Mouse (Mus musculus): ENCODE data around the gene Atp4b. TPM values are rescaled to one million over a fixed set of nuclear protein-coding genes. Genes with fewer than 3 reads are reported as not detected.

The Atp4b gene
- total and polyA plus RNA-seq, 2 experiments from 2014 or later = 0.14 TPM; not detected in 1

DNA sequence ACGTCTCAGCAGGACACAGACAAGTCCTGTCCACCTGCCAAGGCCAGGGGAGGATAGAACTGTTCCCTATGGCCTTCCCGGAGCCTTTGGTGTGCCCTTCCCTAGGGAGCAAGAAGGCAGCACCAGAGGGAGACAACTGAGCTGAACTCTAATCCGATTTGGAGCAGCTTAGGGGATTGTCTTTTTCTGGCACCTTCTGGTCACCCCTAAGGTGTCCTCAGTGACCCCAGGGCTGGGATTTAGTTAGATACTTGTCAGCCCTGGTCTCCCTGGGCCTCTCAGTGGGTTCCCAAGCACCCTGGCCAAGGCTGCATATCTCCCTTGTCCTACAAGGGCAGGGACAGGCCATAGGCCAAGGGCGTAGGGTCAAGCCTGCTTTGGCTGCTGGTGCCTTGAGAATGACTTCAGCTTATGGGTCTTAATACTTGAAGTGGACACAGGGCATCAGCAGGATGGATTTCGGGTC, 8.1 kb upstream of the Atp4b start, which contains the start of gene Grk1:
Grk1 (plus strand) TSS at position 416 of the 466 bp plus-strand sequence.
- Histone ChIP-seq H3K36me3 (replicated peaks; ENCODE audit: control insufficient read depth, insufficient read depth, low read length) (no peaks in the 10 kb centered on the region), H3K4me2 (ENCODE audit: low read depth, low read length) (no peak within 1 kb of the TSS), H3K9ac (replicated peaks; ENCODE audit: low read depth, low read length) (no peak within 1 kb of the TSS), H3K27ac (ENCODE audit: low read depth) (no peak within 1 kb of the TSS), H3K4me1 (ENCODE audit: control insufficient read depth, insufficient read depth) (no peaks in the 10 kb centered on the region), H3K27me3 (ENCODE audit: control insufficient read depth, insufficient read depth, low read length) (no peaks in the 10 kb centered on the region), H3K9me3 (replicated peaks; ENCODE audit: control insufficient read depth, low read length) (no peaks in the 10 kb centered on the region), H3K4me3 (ENCODE audit: low read depth, low read length) (no peak within 1 kb of the TSS)
- TF ChIP-seq EP300 (IDR thresholded peaks at IDR 0.05; ENCODE audit: low read depth) = no peak
- no peak for TF ChIP-seq CTCF (IDR thresholded peaks at IDR 0.05; ENCODE audit: low read depth)
- DNase-seq (ENCODE audit: low spot score) (no peak), ATAC-seq (ENCODE audit: insufficient read depth, low read depth) (no peak)
- WGBS = 80% methylated on average over 5 of the region's 5 CpGs

GRCm38 (mm10) chr8:13403517-13403916, 6.9 kb upstream of the Atp4b start:
- Histone ChIP-seq H3K27me3 (ENCODE audit: control insufficient read depth, insufficient read depth, low read length) (no peaks in the 10 kb centered on the region), H3K9me3 (replicated peaks; ENCODE audit: control insufficient read depth, low read length) (no peaks in the 10 kb centered on the region), H3K9ac (replicated peaks; ENCODE audit: low read depth, low read length) (no peak overlapping the region), H3K4me1 (ENCODE audit: control insufficient read depth, insufficient read depth) (no peaks in the 10 kb centered on the region), H3K27ac (ENCODE audit: low read depth) (no peak overlapping the region), H3K36me3 (replicated peaks; ENCODE audit: control insufficient read depth, insufficient read depth, low read length) (no peaks in the 10 kb centered on the region), H3K4me3 (ENCODE audit: low read depth, low read length) (no peak overlapping the region), H3K4me2 (ENCODE audit: low read depth, low read length) (no peak overlapping the region)
- WGBS = 69% methylated on average over 6 of the region's 6 CpGs
- TF ChIP-seq CTCF (IDR thresholded peaks at IDR 0.05; ENCODE audit: low read depth) (no peak), EP300 (IDR thresholded peaks at IDR 0.05; ENCODE audit: low read depth) (no peak)
- DNase-seq (ENCODE audit: low spot score) (no peak), ATAC-seq (ENCODE audit: insufficient read depth, low read depth) (no peak)

DNA sequence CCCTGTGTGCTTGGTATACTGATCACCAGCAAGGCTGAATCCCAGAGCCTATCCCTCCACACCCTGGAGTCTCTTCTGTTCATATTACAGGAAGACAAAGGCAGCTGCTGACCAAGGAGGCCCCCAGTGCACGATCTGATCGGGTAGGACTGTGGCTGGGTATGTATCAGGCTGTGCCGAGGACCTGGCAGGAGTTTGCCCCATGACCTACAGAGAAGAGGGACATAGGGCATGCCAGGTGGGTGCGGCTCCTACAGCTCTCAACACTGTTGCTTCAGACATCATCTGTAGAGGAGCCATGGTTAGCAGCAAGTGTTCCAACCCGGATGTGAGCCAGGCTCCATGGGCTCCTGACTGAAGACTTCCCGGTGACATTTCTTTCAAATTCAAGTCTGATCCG, 2.8 kb downstream of the Atp4b start:
- 82% methylated on average over 7 of the region's 7 CpGs for WGBS
- DNase-seq (ENCODE audit: low spot score) = no peak

DNA sequence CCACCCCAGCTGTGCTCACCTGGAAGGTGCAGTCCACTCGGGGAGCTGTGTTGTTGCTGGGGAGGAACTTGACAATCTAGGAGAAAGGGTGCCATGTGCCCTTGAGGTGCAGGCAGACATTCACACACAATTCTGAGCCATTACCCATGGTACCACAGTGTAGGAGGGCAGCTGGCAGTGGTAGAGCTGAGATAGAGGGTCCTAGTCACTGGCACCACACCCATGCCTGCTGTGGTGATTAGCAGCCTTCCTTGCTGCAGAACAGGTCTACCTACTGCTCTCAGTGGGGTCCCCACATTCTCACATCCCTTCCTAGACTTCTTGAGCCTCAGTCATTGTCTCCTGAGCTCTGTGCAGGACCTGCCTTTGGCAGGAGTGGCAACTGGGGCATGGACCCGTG, 7.9 kb downstream of the Atp4b start:
- Histone ChIP-seq H3K27me3 (ENCODE audit: control insufficient read depth, insufficient read depth, low read length) (no peaks in the 10 kb centered on the region), H3K4me3 (ENCODE audit: low read depth, low read length) (no peak overlapping the region), H3K9me3 (replicated peaks; ENCODE audit: control insufficient read depth, low read length) (no peaks in the 10 kb centered on the region), H3K9ac (replicated peaks; ENCODE audit: low read depth, low read length) (no peak overlapping the region), H3K4me1 (ENCODE audit: control insufficient read depth, insufficient read depth) (no peaks in the 10 kb centered on the region), H3K36me3 (replicated peaks; ENCODE audit: control insufficient read depth, insufficient read depth, low read length) (no peaks in the 10 kb centered on the region), H3K27ac (ENCODE audit: low read depth) (no peak overlapping the region), H3K4me2 (ENCODE audit: low read depth, low read length) (no peak overlapping the region)
- DNase-seq (ENCODE audit: low spot score) = no peak
- no peak for TF ChIP-seq CTCF (IDR thresholded peaks at IDR 0.05; ENCODE audit: low read depth)
- TF ChIP-seq EP300 (IDR thresholded peaks at IDR 0.05; ENCODE audit: low read depth) = no peak
- no peak for ATAC-seq (ENCODE audit: insufficient read depth, low read depth)
- 79% methylated on average over 2 of the region's 2 CpGs for WGBS

More for the DNA sequence above, 2.8 kb downstream of the Atp4b start:
- H3K4me3 ChIP-seq (ENCODE audit: low read depth, low read length) = no peak overlapping the region
- H3K27ac ChIP-seq (ENCODE audit: low read depth) = no peak overlapping the region
- H3K9me3 ChIP-seq (replicated peaks; ENCODE audit: control insufficient read depth, low read length) = no peaks in the 10 kb centered on the region
- H3K27me3 ChIP-seq (ENCODE audit: control insufficient read depth, insufficient read depth, low read length) = no peaks in the 10 kb centered on the region
- no peak for ATAC-seq (ENCODE audit: insufficient read depth, low read depth)
- TF ChIP-seq CTCF (IDR thresholded peaks at IDR 0.05; ENCODE audit: low read depth) = no peak
- no peak for TF ChIP-seq EP300 (IDR thresholded peaks at IDR 0.05; ENCODE audit: low read depth)
- H3K4me1 ChIP-seq (ENCODE audit: control insufficient read depth, insufficient read depth) = no peaks in the 10 kb centered on the region
- H3K4me2 ChIP-seq (ENCODE audit: low read depth, low read length) = no peak overlapping the region
- no peaks in the 10 kb centered on the region for H3K36me3 ChIP-seq (replicated peaks; ENCODE audit: control insufficient read depth, insufficient read depth, low read length)
- no peak overlapping the region for H3K9ac ChIP-seq (replicated peaks; ENCODE audit: low read depth, low read length)

DNA sequence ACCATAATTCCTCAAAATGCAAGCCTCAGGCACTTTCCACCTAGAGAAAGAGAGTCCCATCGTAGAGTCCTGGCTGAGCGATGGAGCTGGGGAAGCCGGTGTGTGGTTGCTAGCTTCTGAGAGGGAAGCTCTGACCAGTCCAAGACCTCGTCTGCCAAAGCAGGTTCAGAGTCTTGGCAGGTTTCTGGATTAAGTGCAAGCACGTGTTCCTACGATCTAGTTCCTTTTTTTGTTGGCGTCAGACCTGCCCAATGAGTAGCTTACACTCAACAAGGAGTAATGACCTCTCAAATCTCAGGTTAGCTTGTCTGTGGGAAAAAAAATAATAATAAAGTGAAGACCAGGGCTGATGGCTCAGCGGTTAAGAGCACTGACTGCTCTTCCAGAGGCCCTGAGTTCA, 8.9 kb downstream of the Atp4b start:
- Histone ChIP-seq H3K36me3 (replicated peaks; ENCODE audit: control insufficient read depth, insufficient read depth, low read length) (no peaks in the 10 kb centered on the region), H3K27me3 (ENCODE audit: control insufficient read depth, insufficient read depth, low read length) (no peaks in the 10 kb centered on the region), H3K9ac (replicated peaks; ENCODE audit: low read depth, low read length) (no peak overlapping the region), H3K9me3 (replicated peaks; ENCODE audit: control insufficient read depth, low read length) (no peaks in the 10 kb centered on the region), H3K4me1 (ENCODE audit: control insufficient read depth, insufficient read depth) (no peaks in the 10 kb centered on the region), H3K4me2 (ENCODE audit: low read depth, low read length) (no peak overlapping the region), H3K27ac (ENCODE audit: low read depth) (no peak overlapping the region), H3K4me3 (ENCODE audit: low read depth, low read length) (no peak overlapping the region)
- WGBS = 79% methylated on average over 8 of the region's 8 CpGs
- DNase-seq (ENCODE audit: low spot score) (no peak), ATAC-seq (ENCODE audit: insufficient read depth, low read depth) (no peak)
- TF ChIP-seq CTCF (IDR thresholded peaks at IDR 0.05; ENCODE audit: low read depth) = no peak

- Histone ChIP-seq H3K36me3 (replicated peaks; ENCODE audit: control insufficient read depth, insufficient read depth, low read length) (no peaks in the 10 kb centered on the region), H3K4me2 (ENCODE audit: low read depth, low read length) (no peak overlapping the region), H3K9ac (replicated peaks; ENCODE audit: low read depth, low read length) (no peak overlapping the region), H3K27me3 (ENCODE audit: control insufficient read depth, insufficient read depth, low read length) (no peaks in the 10 kb centered on the region), H3K4me3 (ENCODE audit: low read depth, low read length) (no peak overlapping the region), H3K27ac (ENCODE audit: low read depth) (no peak overlapping the region), H3K4me1 (ENCODE audit: control insufficient read depth, insufficient read depth) (no peaks in the 10 kb centered on the region), H3K9me3 (replicated peaks; ENCODE audit: control insufficient read depth, low read length) (no peaks in the 10 kb centered on the region)
- TF ChIP-seq CTCF (IDR thresholded peaks at IDR 0.05; ENCODE audit: low read depth) = no peak
- no peak for TF ChIP-seq EP300 (IDR thresholded peaks at IDR 0.05; ENCODE audit: low read depth)
- WGBS = 62% methylated on average over 13 of the region's 13 CpGs
- no peak for ATAC-seq (ENCODE audit: insufficient read depth, low read depth)
- no peak for DNase-seq (ENCODE audit: low spot score)
Observed at GRCm38 (mm10) chr8:13386366-13386765, 10.3 kb downstream of the Atp4b start.

Measured in heart, postnatal 0 days (tissue).